In genomic region chr5:122003460-122003859, GRCm38 (mm10) we compare ENCODE assay signal across 29 mouse cellular contexts. TPM values are rescaled to one million over a fixed set of nuclear protein-coding genes. Genes with fewer than 3 reads are reported as not detected.
DNase-seq lines count a peak whose midpoint lies in the region; ATAC-seq and TF ChIP-seq lines count a peak whose summit lies in the region.
"Had no signal": no experiment of that assay in that cellular context is flagged by ENCODE, and none has a peak within 500 bp of the region (broad histone marks: within the 10 kb centered on the region; RNA-seq: fewer than 3 reads in every experiment).

No protein-coding gene starts in this region.

- no peaks in the 10 kb centered on the region for H3K9me3 ChIP-seq in liver, embryonic 14.5 days (ENCODE audit: control insufficient read depth, low read length)
- H3K9me3 ChIP-seq: limb, embryonic 13.5 days; neural tube, embryonic 15.5 days had no signal

- no peaks in the 10 kb centered on the region for H3K36me3 ChIP-seq in liver, embryonic 14.5 days (replicated peaks; ENCODE audit: control insufficient read depth, insufficient read depth, low read depth)
- H3K36me3 ChIP-seq in thymus, adult 2 months (ENCODE audit: control insufficient read depth, insufficient read depth, low read length) = no peaks in the 10 kb centered on the region
- H3K36me3 ChIP-seq: limb, embryonic 13.5 days; neural tube, embryonic 15.5 days had no signal

- ATAC-seq in liver, embryonic 14.5 days (ENCODE audit: insufficient read depth) = peak; percentile 50
- ATAC-seq in granulocyte monocyte progenitor cell, adult 5-6 weeks (replicated peaks; ENCODE audit: poor library complexity, severe bottlenecking) = no peak
- ATAC-seq: forebrain, embryonic 16.5 days; hindbrain, postnatal 0 days; midbrain, embryonic 16.5 days had no signal

- no peak for TF ChIP-seq EP300 in liver, embryonic 14.5 days (IDR thresholded peaks at IDR 0.05; ENCODE audit: low read depth)

- no peak overlapping the region for H3K4me2 ChIP-seq in liver, embryonic 14.5 days (ENCODE audit: low read depth)
- H3K4me2 ChIP-seq: heart, embryonic 12.5 days; kidney, embryonic 15.5 days; limb, embryonic 13.5 days; lung, embryonic 14.5 days; neural tube, embryonic 15.5 days had no signal

- WGBS in liver, embryonic 14.5 days (ENCODE audit: insufficient replicate concordance) = 42% methylated on average over 6 of the region's 6 CpGs
- 71% methylated on average over 6 of the region's 6 CpGs for WGBS in thymus, adult 2 months

- no peak for TF ChIP-seq POLR2A in thymus, adult 2 months (IDR thresholded peaks at IDR 0.05; ENCODE audit: control insufficient read depth, extremely low read depth, insufficient read depth, low read length, poor library complexity)

- no peak for DNase-seq in left cerebral cortex, adult 2 months (ENCODE audit: extremely low spot score in 1 of 2, low spot score in 2 of 2)
- no peak for DNase-seq in left cerebral cortex, adult 18-20 months (ENCODE audit: low spot score in 2 of 2)
- peak; percentile 30 for DNase-seq in ZHBTc4 (ENCODE audit: low read depth, low spot score)
- DNase-seq in liver, embryonic 14.5 days (ENCODE audit: low read depth in 3 of 3, low spot score in 3 of 3) = peak in 1 of 3 experiments; percentile 12
- no peak for DNase-seq in thymus, adult 2 months
- DNase-seq in heart, adult 18-20 months = no peak
- DNase-seq: adrenal gland, adult 2 months; cerebellum, adult 18-20 months; cerebellum, postnatal 25 days; gastrocnemius, postnatal 10 days; heart, adult 11 months; heart, postnatal 10 days; kidney, adult 11 months; kidney, postnatal 36 days; layer of hippocampus, postnatal 36 days; lung, embryonic 14.5 days; lung, postnatal 4 days had no signal

- H3K27ac ChIP-seq in left cerebral cortex, adult 2 months = peak overlapping the region; percentile 85
- H3K27ac ChIP-seq in liver, embryonic 14.5 days = no peak overlapping the region
- H3K27ac ChIP-seq in thymus, adult 2 months (ENCODE audit: control insufficient read depth, insufficient read depth, low read length) = no peak overlapping the region
- H3K27ac ChIP-seq: embryonic facial prominence, embryonic 10.5 days; forebrain, embryonic 10.5 days; hindbrain, postnatal 0 days; kidney, embryonic 15.5 days; limb, embryonic 13.5 days; neural tube, embryonic 15.5 days; stomach, postnatal 0 days had no signal

- peaks cover 0 to 6% of the 10 kb centered on the region in 2 experiments; a peak in 1 of 4 replicates for H3K4me1 ChIP-seq in liver, embryonic 14.5 days (replicated peaks; ENCODE audit: control insufficient read depth in 2 of 2, insufficient read depth in 2 of 2, low read length in 1 of 2)
- no peaks in the 10 kb centered on the region for H3K4me1 ChIP-seq in thymus, adult 2 months (replicated peaks; ENCODE audit: control insufficient read depth, insufficient read depth, low read length)
- H3K4me1 ChIP-seq: limb, embryonic 13.5 days had no signal

- no peak overlapping the region for H3K4me3 ChIP-seq in left cerebral cortex, adult 2 months
- no peak overlapping the region for H3K4me3 ChIP-seq in liver, embryonic 14.5 days (ENCODE audit: insufficient read depth in 1 of 2, low read depth in 2 of 2, low read length in 2 of 2)
- no peak overlapping the region for H3K4me3 ChIP-seq in thymus, adult 2 months (ENCODE audit: control insufficient read depth, insufficient read depth, low read length)
- H3K4me3 ChIP-seq: embryonic facial prominence, embryonic 10.5 days; forebrain, embryonic 10.5 days; heart, embryonic 12.5 days; kidney, embryonic 15.5 days; limb, embryonic 13.5 days; neural tube, embryonic 15.5 days had no signal

- no peak for TF ChIP-seq CTCF in left cerebral cortex, adult 2 months (IDR thresholded peaks at IDR 0.05)
- no peak for TF ChIP-seq CTCF in liver, embryonic 14.5 days (IDR thresholded peaks at IDR 0.05; ENCODE audit: low read depth)
- no peak for TF ChIP-seq CTCF in thymus, adult 2 months (IDR thresholded peaks at IDR 0.05; ENCODE audit: borderline replicate concordance, control insufficient read depth, extremely low read depth, insufficient read depth, low read length, poor library complexity)

- no peaks in the 10 kb centered on the region for H3K27me3 ChIP-seq in liver, embryonic 14.5 days (ENCODE audit: control insufficient read depth, insufficient read depth, low read length)
- no peaks in the 10 kb centered on the region for H3K27me3 ChIP-seq in thymus, adult 2 months (ENCODE audit: control insufficient read depth, insufficient read depth, low read length)
- H3K27me3 ChIP-seq: kidney, embryonic 15.5 days; limb, embryonic 13.5 days; neural tube, embryonic 15.5 days had no signal

- intact Hi-C loops in left cerebral cortex, adult 2 months (cut with DNase I) = no loop called here

- H3K9ac ChIP-seq in liver, embryonic 14.5 days (replicated peaks) = no peak overlapping the region
- H3K9ac ChIP-seq: heart, embryonic 12.5 days; kidney, embryonic 15.5 days; limb, embryonic 13.5 days; lung, embryonic 14.5 days; neural tube, embryonic 15.5 days had no signal

RNA-seq across cellular contexts. Expression of gene Cux2, which starts 46.4 kb away (rescaled TPM):
- total RNA-seq in left cerebral cortex, adult 2 months (2021) = 100 to 1,000 TPM; 194 to 215 TPM
- total RNA-seq in left cerebral cortex, adult 18-20 months (2021) = 100 to 1,000 TPM; 192 to 210 TPM
- polyA plus RNA-seq in liver, embryonic 14.5 days (2012; rRNA removed) = 1.4 and 1.6 TPM in 2 replicates
- polyA plus RNA-seq in liver, embryonic 14.5 days (2014; fragmentation: Nextera tagmentation; extraction: Ambion mirVana) = 1.0 and 1.2 TPM in 2 replicates
- 3.3 TPM in 1 of 2 replicates, not detected in the other for total RNA-seq in granulocyte monocyte progenitor cell, adult 5-6 weeks (2014; fragmentation: Nextera tagmentation)
- total RNA-seq in granulocyte monocyte progenitor cell, adult 5-6 weeks (2017) = 1.9 TPM in 1 of 2 replicates, not detected in the other
- polyA plus RNA-seq in thymus, adult 2 months (2012; rRNA removed) = 0.18 and 0.75 TPM in 2 replicates
- 10 to 100 TPM; 19.3 to 19.4 TPM for total RNA-seq in heart, adult 18-20 months (2021)
- total RNA-seq: megakaryocyte-erythroid progenitor cell, adult 5-6 weeks had no signal

Comparison
In these comparisons a context has a peak if more than half of its experiments do, and no peak if none do; other contexts are left out.
1. RNA of gene Cux2, which starts 46.4 kb away (total RNA-seq): 194 to 215 TPM in left cerebral cortex, adult 2 months and 192 to 210 TPM in left cerebral cortex, adult 18-20 months; 19.3 to 19.4 TPM in heart, adult 18-20 months and 1.9 to 3.3 TPM in granulocyte monocyte progenitor cell, adult 5-6 weeks; every median in the first group is over 4 times any median in the second.